Mouse (Mus musculus): ENCODE measurements at regions not wholly inside any gene's neighbourhood (a gene's known extent, or its start where the extent isn't known, plus 50 kb on each side); places are given as distances from the start of the nearest gene placed in this dataset.

GRCm38 (mm10) chr3:138668394-138669092, 73.5 kb upstream of the Tspan5 start:
- Histone ChIP-seq H3K9ac (ENCODE audit: insufficient read depth, low read depth) (no peak overlapping the region), H3K4me3 (replicated peaks in 1 of 3; ENCODE audit: low read depth in 2 of 3, low read length in 2 of 3, poor library complexity in 1 of 3) (no peak overlapping the region), H3K27me3 (replicated peaks) (no peaks in the 10 kb centered on the region), H3K27ac (ENCODE audit: insufficient read depth, low read depth) (no peak overlapping the region), H3K4me2 (ENCODE audit: insufficient read depth, low read depth, poor library complexity, severe bottlenecking) (no peak overlapping the region), H3K79me2 (replicated peaks; ENCODE audit: control insufficient read depth, extremely low read depth, insufficient read depth, poor library complexity, severe bottlenecking) (no peaks in the 10 kb centered on the region), H3K4me1 (ENCODE audit: control insufficient read depth in 1 of 2, insufficient read depth in 2 of 2) (peaks cover 5 to 19% of the 10 kb centered on the region in 2 experiments; a peak in 2 of 4 replicates), H3K9me3 (replicated peaks; ENCODE audit: low read length) (peaks cover 6% of the 10 kb centered on the region), H3K36me3 (replicated peaks in 1 of 2; ENCODE audit: control insufficient read depth in 1 of 2, insufficient read depth in 1 of 2, low read length in 1 of 2) (no peaks in the 10 kb centered on the region)
- DNase-seq (ENCODE audit: extremely low read depth) = peak; percentile 51
- dilution Hi-C loops (cut with MboI; ENCODE audit: extremely low pct_ligation_motif_present, extremely low pct_unique_long_range_greater_than_20kb, low sequenced_read_pairs) = no loop called here
- in situ Hi-C loops (cut with MboI; ENCODE audit: low pct_ligation_motif_present, low pct_unique_long_range_greater_than_20kb, low sequenced_read_pairs) = no loop called here
- no peak for TF ChIP-seq MXI1 (IDR thresholded peaks at IDR 0.05; ENCODE audit: low read depth, low read length)
- no peak for TF ChIP-seq ZC3H11A (IDR thresholded peaks at IDR 0.05; ENCODE audit: low read depth, low read length)
- TF ChIP-seq GABPA (IDR thresholded peaks at IDR 0.05; ENCODE audit: insufficient replicate concordance, low read depth, low read length) = no peak
- TF ChIP-seq USF1 (IDR thresholded peaks at IDR 0.05; ENCODE audit: low read depth, low read length) = no peak
- no peak for TF ChIP-seq KAT2A (IDR thresholded peaks at IDR 0.05; ENCODE audit: insufficient replicate concordance, low read length)
- no peak for TF ChIP-seq E2F4 (IDR thresholded peaks at IDR 0.05; ENCODE audit: insufficient replicate concordance, low read depth, low read length)
- TF ChIP-seq JUN (IDR thresholded peaks at IDR 0.05; ENCODE audit: insufficient read depth, low read depth, low read length) = no peak
- TF ChIP-seq ZNF384 (IDR thresholded peaks at IDR 0.05; ENCODE audit: low read depth, low read length) = no peak
- TF ChIP-seq BHLHE40 (IDR thresholded peaks at IDR 0.05; ENCODE audit: low read depth, low read length) = no peak

GRCm38 (mm10) chr3:138675881-138676280, 66.1 kb upstream of the Tspan5 start:
- H3K4me3 ChIP-seq (replicated peaks in 1 of 3; ENCODE audit: low read depth in 2 of 3, low read length in 2 of 3, poor library complexity in 1 of 3) = no peak overlapping the region
- dilution Hi-C loops (cut with MboI; ENCODE audit: extremely low pct_ligation_motif_present, extremely low pct_unique_long_range_greater_than_20kb, low sequenced_read_pairs) = no loop called here
- H3K79me2 ChIP-seq (replicated peaks; ENCODE audit: control insufficient read depth, extremely low read depth, insufficient read depth, poor library complexity, severe bottlenecking) = no peaks in the 10 kb centered on the region
- H3K4me2 ChIP-seq (ENCODE audit: insufficient read depth, low read depth, poor library complexity, severe bottlenecking) = no peak overlapping the region
- TF ChIP-seq NELFE (IDR thresholded peaks at IDR 0.05; ENCODE audit: low read depth, low read length) = no peak
- TF ChIP-seq EP300 (IDR thresholded peaks at IDR 0.05; ENCODE audit: low read length) = 0 out of 2 replicates have a peak, but pooled peaks have one; percentile 15
- no peak for TF ChIP-seq ZNF384 (IDR thresholded peaks at IDR 0.05; ENCODE audit: low read depth, low read length)
- no peak for TF ChIP-seq USF1 (IDR thresholded peaks at IDR 0.05; ENCODE audit: low read depth, low read length)
- no peak overlapping the region for H3K9ac ChIP-seq (ENCODE audit: insufficient read depth, low read depth)
- no peaks in the 10 kb centered on the region for H3K9me3 ChIP-seq (replicated peaks; ENCODE audit: low read length)
- no peak overlapping the region for H3K27ac ChIP-seq (ENCODE audit: insufficient read depth, low read depth)
- no peaks in the 10 kb centered on the region for H3K27me3 ChIP-seq (replicated peaks)
- no peak for DNase-seq (ENCODE audit: extremely low read depth)
- in situ Hi-C loops (cut with MboI; ENCODE audit: low pct_ligation_motif_present, low pct_unique_long_range_greater_than_20kb, low sequenced_read_pairs) = no loop called here
- H3K36me3 ChIP-seq (replicated peaks in 1 of 2; ENCODE audit: control insufficient read depth in 1 of 2, insufficient read depth in 1 of 2, low read length in 1 of 2) = no peaks in the 10 kb centered on the region
- peaks cover 5 to 31% of the 10 kb centered on the region in 2 experiments; a peak in 2 of 4 replicates for H3K4me1 ChIP-seq (ENCODE audit: control insufficient read depth in 1 of 2, insufficient read depth in 2 of 2)

DNA sequence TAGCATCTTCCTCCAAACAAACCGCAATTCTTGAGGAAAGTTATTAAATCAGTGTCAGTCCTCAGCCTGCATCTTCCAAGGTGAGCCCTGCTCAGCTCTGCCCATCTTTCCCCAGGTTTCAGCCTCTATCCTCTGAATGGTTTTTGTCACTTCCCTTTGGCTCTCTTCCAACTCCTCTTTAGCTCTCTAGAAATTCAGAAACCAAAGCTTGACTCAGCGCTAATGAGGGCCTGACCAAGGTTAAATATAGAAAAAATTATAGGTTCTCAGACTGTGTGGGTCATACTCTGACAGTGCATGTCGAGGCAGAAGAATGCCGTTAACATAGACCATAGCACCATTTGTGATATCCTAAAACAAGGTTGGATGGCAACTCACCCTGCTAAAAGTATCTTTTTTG, 63.6 kb upstream of the Tspan5 start:
- H3K9me3 ChIP-seq (replicated peaks; ENCODE audit: low read length) = no peaks in the 10 kb centered on the region
- H3K36me3 ChIP-seq (replicated peaks in 1 of 2; ENCODE audit: control insufficient read depth in 1 of 2, insufficient read depth in 1 of 2, low read length in 1 of 2) = no peaks in the 10 kb centered on the region
- no peak for DNase-seq (ENCODE audit: extremely low read depth)
- no peak overlapping the region for H3K27ac ChIP-seq (ENCODE audit: insufficient read depth, low read depth)
- in situ Hi-C loops (cut with MboI; ENCODE audit: low pct_ligation_motif_present, low pct_unique_long_range_greater_than_20kb, low sequenced_read_pairs) (no loop called here), dilution Hi-C loops (cut with MboI; ENCODE audit: extremely low pct_ligation_motif_present, extremely low pct_unique_long_range_greater_than_20kb, low sequenced_read_pairs) (no loop called here)
- no peak overlapping the region for H3K4me2 ChIP-seq (ENCODE audit: insufficient read depth, low read depth, poor library complexity, severe bottlenecking)
- TF ChIP-seq SMC3 (IDR thresholded peaks at IDR 0.05; ENCODE audit: low read depth, low read length) (no peak), TCF12 (IDR thresholded peaks at IDR 0.05; ENCODE audit: low read depth, low read length) (no peak), CTCF (conservative IDR thresholded peaks at IDR 0.05 in 1 of 2, IDR thresholded peaks at IDR 0.05 in 1 of 2; ENCODE audit: low read depth in 2 of 2, low read length in 2 of 2) (no peak), NELFE (IDR thresholded peaks at IDR 0.05; ENCODE audit: low read depth, low read length) (no peak)
- no peaks in the 10 kb centered on the region for H3K27me3 ChIP-seq (replicated peaks)
- H3K79me2 ChIP-seq (replicated peaks; ENCODE audit: control insufficient read depth, extremely low read depth, insufficient read depth, poor library complexity, severe bottlenecking) = no peaks in the 10 kb centered on the region
- H3K4me1 ChIP-seq (ENCODE audit: control insufficient read depth in 1 of 2, insufficient read depth in 2 of 2) = peaks cover 1 to 28% of the 10 kb centered on the region in 2 experiments; a peak in 2 of 4 replicates
- no peak overlapping the region for H3K9ac ChIP-seq (ENCODE audit: insufficient read depth, low read depth)
- no peak overlapping the region for H3K4me3 ChIP-seq (replicated peaks in 1 of 3; ENCODE audit: low read depth in 2 of 3, low read length in 2 of 3, poor library complexity in 1 of 3)

Measured in CH12.LX (cell line).